Mouse (Mus musculus): ENCODE data around the gene Folr1.

The Folr1 gene

GRCm38 (mm10) chr7:101870629-101871028 lies at the start of gene Folr1:
Gene Folr1, minus strand, starts transcription at chr7:101870788.
- peak; percentile 77 for DNase-seq

- DNase-seq: peak; percentile 72
These were observed 47.5 kb upstream of the Folr1 start for GRCm38 (mm10) chr7:101918071-101918470.

- DNase-seq: no peak
These were observed 41.4 kb upstream of the Folr1 start for GRCm38 (mm10) chr7:101911982-101912381.

- no peak for DNase-seq
These were observed 39.5 kb upstream of the Folr1 start for GRCm38 (mm10) chr7:101910138-101910537.

GRCm38 (mm10) chr7:101908367-101908766 lies 37.8 kb upstream of the Folr1 start:
- peak; percentile 36 for DNase-seq

- DNase-seq: no peak
These were observed 36.1 kb upstream of the Folr1 start for GRCm38 (mm10) chr7:101906696-101907095.

GRCm38 (mm10) chr7:101906287-101906681 lies 35.7 kb upstream of the Folr1 start, which contains the start of gene Tomt:
Gene Tomt, minus strand, starts transcription at chr7:101906359.
- DNase-seq: no peak

GRCm38 (mm10) chr7:101905561-101906286 lies 35.1 kb upstream of the Folr1 start, which contains the start of gene Lamtor1:
Gene Lamtor1, plus strand, starts transcription at chr7:101905904.
- peak; percentile 100 for DNase-seq

- DNase-seq: no peak
These were observed 32.3 kb upstream of the Folr1 start for GRCm38 (mm10) chr7:101902846-101903245.

- no peak for DNase-seq
These were observed 31.4 kb upstream of the Folr1 start for GRCm38 (mm10) chr7:101901969-101902368.

GRCm38 (mm10) chr7:101900331-101901097 lies 29.9 kb upstream of the Folr1 start:
- no peak for DNase-seq

GRCm38 (mm10) chr7:101896104-101897066 lies 25.8 kb upstream of the Folr1 start:
- DNase-seq: peak; percentile 98

GRCm38 (mm10) chr7:101895695-101896094 lies 25.1 kb upstream of the Folr1 start:
- no peak for DNase-seq

GRCm38 (mm10) chr7:101888460-101888859 lies 17.9 kb upstream of the Folr1 start:
- no peak for DNase-seq

GRCm38 (mm10) chr7:101886274-101886673 lies 15.7 kb upstream of the Folr1 start:
- no peak for DNase-seq

GRCm38 (mm10) chr7:101884160-101884559 lies 13.6 kb upstream of the Folr1 start:
- no peak for DNase-seq

GRCm38 (mm10) chr7:101882413-101883154 lies 12.0 kb upstream of the Folr1 start:
- DNase-seq: peak; percentile 66

GRCm38 (mm10) chr7:101880855-101881254 lies 10.3 kb upstream of the Folr1 start:
- no peak for DNase-seq

GRCm38 (mm10) chr7:101875978-101876377 lies 5.4 kb upstream of the Folr1 start:
- no peak for DNase-seq

- peak; percentile 33 for DNase-seq
These were observed 708 bp upstream of the Folr1 start for GRCm38 (mm10) chr7:101871296-101871695.

- peak; percentile 19 for DNase-seq
These were observed 1.5 kb downstream of the Folr1 start for GRCm38 (mm10) chr7:101869163-101869500.

All from kidney, postnatal 14 days (tissue).